Mouse (Mus musculus) cerebellum, adult 8-10 months (tissue): ENCODE results near the gene Pitpnm1.

Experiments
- DNase-seq: peaks from one replicate; pipeline ENCODE4 v3.0.0; 2022

Pitpnm1 gene

DNA sequence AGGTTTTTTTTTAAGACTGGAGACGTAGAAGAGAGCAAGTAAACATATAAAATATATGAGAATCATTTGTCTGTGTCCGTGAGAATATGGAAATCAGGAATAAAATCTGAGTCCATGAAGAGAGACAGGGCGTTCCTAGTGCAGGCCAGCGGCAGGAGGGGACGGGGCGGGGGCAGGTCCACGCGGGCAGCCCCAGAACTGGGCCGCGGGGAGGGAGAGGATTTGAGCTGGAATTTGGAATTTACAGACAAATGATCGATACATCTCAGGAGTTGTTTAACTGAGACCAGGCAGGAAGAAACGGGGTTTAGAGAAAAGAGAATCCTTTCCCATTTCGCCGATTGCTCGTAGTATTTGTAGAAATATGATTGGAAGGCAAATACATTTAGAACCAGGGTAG lies 29.5 kb upstream of the Pitpnm1 start:
- no peak for DNase-seq

DNA sequence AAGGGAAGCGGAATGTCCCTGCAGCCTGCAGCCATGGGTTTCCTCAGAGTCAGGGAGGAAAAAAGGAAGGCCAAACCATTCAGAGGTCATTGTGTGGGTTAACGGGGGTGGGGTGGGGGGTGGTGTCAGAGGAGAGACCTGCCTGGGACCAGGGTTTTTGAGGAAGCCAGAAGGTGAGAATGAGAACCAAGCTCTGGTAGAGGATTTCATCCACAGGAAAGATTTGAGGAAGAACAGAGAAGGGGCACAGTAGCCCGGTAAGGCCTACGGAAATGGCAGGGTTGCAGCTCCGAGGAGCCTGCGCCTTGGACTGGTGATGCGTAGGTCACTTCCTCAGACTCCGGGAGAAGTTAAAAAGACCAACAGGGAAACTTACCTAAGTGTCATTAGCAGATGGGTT lies 29.0 kb upstream of the Pitpnm1 start:
- no peak for DNase-seq

DNA sequence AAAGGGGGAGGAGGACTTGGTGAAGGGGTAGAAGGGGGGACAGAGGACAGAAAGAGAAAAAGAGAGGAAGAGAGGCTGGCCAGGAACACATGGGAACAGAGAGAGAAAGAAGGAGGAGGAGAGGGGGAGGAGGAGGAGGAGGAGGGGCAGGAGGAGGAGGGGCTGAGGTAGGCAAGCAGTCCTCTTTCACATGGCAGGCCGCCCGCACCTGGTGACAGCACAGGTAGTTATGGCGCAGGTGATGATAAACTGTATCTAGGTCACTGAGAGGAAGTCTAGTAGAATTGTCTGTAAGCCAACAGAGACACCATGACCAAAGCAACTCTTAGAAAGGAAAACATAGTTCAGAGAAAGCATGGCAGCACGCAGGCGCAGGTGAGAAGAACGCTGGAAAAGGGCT lies 28.4 kb upstream of the Pitpnm1 start:
- peak; percentile 26 for DNase-seq

- no peak for DNase-seq
These were observed 26.9 kb upstream of the Pitpnm1 start for GRCm38 (mm10) chr19:4072706-4073424.

- DNase-seq = no peak
These were observed 24.3 kb upstream of the Pitpnm1 start for GRCm38 (mm10) chr19:4075531-4075930.

- DNase-seq = no peak
These were observed 20.2 kb upstream of the Pitpnm1 start for GRCm38 (mm10) chr19:4079594-4079993.

- DNase-seq = peak; percentile 83
These were observed 19.2 kb upstream of the Pitpnm1 start for GRCm38 (mm10) chr19:4080511-4081009.

GRCm38 (mm10) chr19:4081394-4081793 lies 18.4 kb upstream of the Pitpnm1 start, which contains the start of gene Cabp2:
Cabp2 (plus strand) TSS chr19:4081578.
- DNase-seq = no peak

DNA sequence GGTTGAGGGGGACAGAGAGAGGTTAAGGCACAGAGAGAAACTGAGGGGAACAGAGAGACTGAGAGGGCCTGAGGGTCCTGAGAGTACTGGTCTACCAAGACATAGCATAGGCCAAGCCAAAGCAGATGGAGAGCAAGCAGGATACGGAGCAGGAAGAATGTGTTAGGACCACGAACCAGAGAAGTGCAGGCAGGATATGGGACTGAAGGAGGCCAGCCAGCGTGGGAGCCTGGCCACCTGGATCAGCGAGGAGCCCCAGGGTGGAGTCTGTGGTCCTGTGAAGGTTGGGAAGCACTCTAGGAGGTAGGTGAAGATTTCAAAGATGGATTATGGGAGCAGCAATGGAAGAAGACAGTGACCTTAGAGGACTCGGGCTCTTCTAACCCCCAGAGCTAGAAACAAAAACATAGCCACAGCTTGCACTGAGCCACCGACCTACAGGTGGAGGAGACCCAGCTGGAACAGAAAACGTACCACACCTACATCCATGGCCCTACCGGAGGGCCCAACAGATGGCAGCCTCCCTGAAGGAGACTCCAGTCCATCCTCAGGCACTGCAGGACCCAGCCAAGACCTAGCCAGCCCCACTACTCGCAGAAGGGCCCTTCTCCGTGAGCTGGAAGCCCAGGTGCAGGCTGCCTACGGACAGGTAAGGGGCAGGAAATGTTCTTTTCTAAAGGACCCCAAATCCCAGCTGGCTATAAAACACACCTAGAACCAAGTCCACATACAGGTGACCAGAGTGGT lies 17.4 kb upstream of the Pitpnm1 start:
- no peak for DNase-seq

DNA sequence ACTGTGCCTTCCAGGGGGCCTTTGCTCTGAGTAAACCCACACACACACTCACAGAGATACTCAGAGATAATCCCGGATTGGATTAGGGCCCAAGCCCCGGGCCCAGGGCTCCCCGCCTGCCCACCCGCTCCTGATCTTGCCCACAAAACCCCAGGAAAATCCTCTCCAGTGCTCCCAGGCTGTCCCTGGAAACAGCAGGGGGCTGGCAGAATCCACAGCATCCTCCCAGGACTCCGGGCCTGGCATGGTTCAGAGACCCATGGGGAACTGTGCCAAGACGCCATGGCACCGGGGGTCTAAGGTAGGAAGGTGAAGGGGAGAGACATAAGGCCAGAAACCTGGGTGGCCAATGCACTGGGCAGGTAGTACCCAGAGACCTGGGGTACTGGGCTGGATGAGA lies 16.5 kb upstream of the Pitpnm1 start:
- DNase-seq = no peak

DNA sequence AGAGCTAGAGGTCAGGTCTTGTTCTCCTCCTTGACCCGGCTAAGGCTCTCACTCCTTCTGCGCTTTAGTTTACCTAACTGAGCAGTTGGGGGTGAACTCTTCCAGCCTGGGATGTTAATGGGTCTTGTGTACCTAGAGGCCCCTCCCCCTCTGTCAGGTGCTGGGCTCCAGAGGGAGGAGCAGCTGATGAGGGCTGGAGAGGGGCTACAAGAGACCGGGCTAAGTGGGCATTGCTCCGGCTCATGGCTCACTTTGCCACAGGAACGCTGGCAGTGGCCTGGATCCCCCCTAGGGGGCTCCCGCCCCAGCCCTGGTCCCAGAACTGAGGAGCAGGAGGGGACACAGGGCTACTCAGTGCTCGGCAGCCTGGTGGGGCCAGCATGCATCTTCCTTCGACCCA lies 16.0 kb upstream of the Pitpnm1 start:
- no peak for DNase-seq

- no peak for DNase-seq
These were observed 14.8 kb upstream of the Pitpnm1 start for GRCm38 (mm10) chr19:4084984-4085383.

- DNase-seq = peak; percentile 9
These were observed 13.6 kb upstream of the Pitpnm1 start for GRCm38 (mm10) chr19:4086156-4086555.

DNA sequence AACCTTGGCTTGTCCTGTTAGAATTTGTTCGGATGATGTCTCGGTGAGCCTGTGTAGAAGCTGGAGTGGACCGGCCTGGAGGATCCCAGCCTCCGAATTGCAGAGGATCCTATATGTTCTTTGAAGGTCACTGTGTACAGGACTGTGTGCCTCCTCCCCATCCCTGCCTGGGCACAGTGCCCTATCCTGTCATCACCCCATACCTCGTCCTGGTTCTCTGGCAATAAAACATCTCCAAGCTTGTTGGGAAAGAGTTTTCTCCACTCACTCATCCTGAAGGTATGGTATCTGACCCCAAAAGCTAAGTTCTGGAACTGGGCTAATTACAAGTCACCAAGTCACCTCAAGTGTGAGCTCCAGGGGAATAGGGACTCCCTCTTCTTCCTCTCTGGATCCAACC lies 12.7 kb upstream of the Pitpnm1 start:
- peak; percentile 11 for DNase-seq

- no peak for DNase-seq
These were observed 11.7 kb upstream of the Pitpnm1 start for GRCm38 (mm10) chr19:4088146-4088545.

GRCm38 (mm10) chr19:4089128-4089527 lies 10.7 kb upstream of the Pitpnm1 start:
- DNase-seq = no peak

- DNase-seq = no peak
These were observed 9.4 kb upstream of the Pitpnm1 start for GRCm38 (mm10) chr19:4090446-4090845.

DNA sequence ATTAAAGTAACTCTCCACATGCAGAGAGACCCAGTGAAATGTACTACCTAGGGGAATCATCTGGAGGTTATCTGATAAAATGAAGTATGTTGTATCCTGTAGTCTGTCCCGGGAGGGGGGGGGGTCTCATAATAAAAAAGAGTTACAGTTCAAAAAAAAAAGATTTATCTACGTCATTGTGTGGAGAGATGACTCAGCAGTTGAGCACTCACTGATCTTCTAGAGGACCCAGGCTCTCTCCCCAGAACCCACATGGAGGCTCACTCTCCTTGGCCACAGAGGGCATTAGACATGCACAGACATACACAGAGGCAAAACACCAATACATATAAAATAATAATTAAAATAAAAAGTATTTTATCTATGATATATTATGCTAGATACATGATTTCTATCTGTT lies 8.4 kb upstream of the Pitpnm1 start:
- DNase-seq = no peak

DNA sequence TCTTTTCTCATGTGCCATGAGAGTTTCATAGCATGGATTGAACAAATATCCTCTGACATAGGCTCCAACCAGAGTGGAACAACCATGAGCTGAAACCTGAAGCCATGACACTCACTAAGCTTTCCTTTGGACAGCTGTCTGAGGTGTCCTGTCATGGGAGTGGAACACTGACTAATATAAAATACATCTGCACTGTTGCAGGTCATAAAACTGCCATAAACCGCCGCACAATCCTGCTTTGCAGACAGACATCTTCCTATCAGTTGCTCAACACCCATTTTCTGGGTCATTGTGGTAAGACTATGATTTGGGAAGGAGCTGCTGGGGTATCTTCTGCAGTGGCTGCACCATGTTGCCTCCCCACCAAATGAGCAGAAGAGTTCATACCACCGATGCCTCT lies 7.0 kb upstream of the Pitpnm1 start:
- no peak for DNase-seq

DNA sequence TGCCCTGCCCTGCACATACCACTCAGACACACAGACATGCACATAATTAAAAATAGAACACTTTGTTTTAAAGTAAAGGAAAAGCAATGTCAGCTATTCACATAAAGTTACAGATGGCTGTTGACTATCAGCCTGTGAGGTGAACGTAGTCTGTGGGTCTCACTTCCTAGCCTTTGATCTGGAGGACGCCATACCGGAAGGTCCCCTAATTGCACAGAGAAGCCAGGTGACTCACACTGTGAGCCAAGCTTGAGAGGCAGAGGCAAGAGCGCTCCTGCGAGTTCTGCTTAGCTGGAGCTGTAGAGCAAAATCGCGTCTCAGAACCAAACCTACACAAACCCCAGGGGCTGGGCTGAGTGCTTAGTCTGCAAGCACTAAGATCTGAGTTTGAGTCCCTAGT lies 6.0 kb upstream of the Pitpnm1 start:
- DNase-seq = no peak

- DNase-seq = no peak
These were observed 5.5 kb upstream of the Pitpnm1 start for GRCm38 (mm10) chr19:4094348-4094747.

DNA sequence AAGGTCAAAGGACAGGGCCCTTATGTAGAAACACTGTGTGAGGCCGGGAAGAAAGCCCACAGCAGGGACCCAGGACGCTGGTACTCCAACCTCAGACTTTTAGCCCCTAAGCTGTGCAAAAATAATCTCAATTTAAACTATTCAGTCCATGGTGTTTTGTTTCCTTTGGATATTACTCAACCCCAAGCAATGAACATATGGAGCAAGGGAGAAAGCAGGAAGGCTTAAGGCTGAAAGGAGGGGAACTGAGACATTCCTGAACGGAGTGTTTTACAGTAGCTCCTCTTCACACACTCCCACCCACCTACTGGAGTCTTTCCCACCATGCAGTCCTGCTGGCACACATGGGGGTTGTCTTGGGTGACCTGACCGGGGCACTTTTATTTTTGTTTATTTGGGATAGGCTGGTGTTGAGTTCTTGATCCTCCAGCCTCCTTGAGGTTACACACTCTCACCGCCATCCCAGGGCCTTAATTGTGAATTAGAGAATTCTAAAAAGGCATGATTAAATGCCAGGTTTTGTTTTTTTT lies 5.0 kb upstream of the Pitpnm1 start:
- no peak for DNase-seq

DNA sequence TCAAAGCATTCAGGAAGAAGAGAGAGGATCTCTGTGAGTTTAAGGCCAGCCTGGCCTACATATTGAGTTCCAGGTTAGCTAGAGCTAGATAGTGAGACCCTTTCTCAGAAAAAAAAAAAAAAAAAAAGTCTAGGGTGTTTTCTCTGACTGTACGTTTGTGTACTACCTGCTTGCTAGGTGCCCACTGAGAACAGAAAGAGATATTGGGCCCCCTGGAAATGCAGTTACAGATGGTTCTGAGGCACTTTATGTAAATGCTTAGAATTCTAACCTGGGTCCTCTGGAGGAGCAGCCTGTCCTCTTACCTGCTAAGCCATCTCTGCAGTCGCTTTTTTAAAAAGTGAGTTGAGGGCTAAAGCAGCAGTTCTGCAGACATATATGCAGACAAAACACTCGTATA lies 4.0 kb upstream of the Pitpnm1 start:
- DNase-seq = no peak
